Mouse (Mus musculus) hindbrain, embryonic 16.5 days (tissue): Measurements from ENCODE around the gene Wnt7b. TPM values are rescaled to one million over a fixed set of nuclear protein-coding genes. Genes with fewer than 3 reads are reported as not detected.

Experiments
- ATAC-seq: fragments of 200-750 bp; cut with Nextera tagmentation; 2 replicates; pipeline ENCODE4 v1.8.0; 2017; ENCODE audit warnings: moderate TSS enrichment, moderate library complexity
- H3K27ac ChIP-seq: fragments of 300-500 bp; sonication (generic); 2 replicates; pipeline ENCODE4 v1.5.1; 2014; ENCODE audit warnings: low read depth, mild to moderate bottlenecking, control low read depth, low read length, moderate library complexity
- H3K27me3 ChIP-seq: fragments of 300-500 bp; sonication (generic); replicated peaks from 2 replicates; pipeline ENCODE4 v1.6.1; 2014; ENCODE audit warnings: low read length; ENCODE audit not compliant: control insufficient read depth, insufficient read depth
- H3K36me3 ChIP-seq: fragments of 300-500 bp; sonication (generic); 2 replicates; pipeline ENCODE4 v1.6.1; 2014; ENCODE audit warnings: mild to moderate bottlenecking, low read length, moderate library complexity, mixed read lengths; ENCODE audit not compliant: control insufficient read depth, insufficient read depth
- H3K4me1 ChIP-seq: fragments of 300-500 bp; sonication (generic); 2 replicates; pipeline ENCODE4 v1.6.1; 2014; ENCODE audit warnings: low read depth, low read length; ENCODE audit not compliant: control insufficient read depth, insufficient read depth
- H3K4me2 ChIP-seq: fragments of 300-500 bp; sonication (generic); 2 replicates; pipeline ENCODE4 v1.6.1; 2014; ENCODE audit warnings: mild to moderate bottlenecking, low read length, control low read depth, moderate library complexity
- H3K4me3 ChIP-seq: fragments of 300-500 bp; sonication (generic); 2 replicates; pipeline ENCODE4 v1.5.1; 2014; ENCODE audit warnings: mild to moderate bottlenecking, low read length, control low read depth, moderate library complexity
- H3K9ac ChIP-seq: fragments of 300-500 bp; sonication (generic); 2 replicates; pipeline ENCODE4 v1.6.1; 2014; ENCODE audit warnings: low read depth, mild to moderate bottlenecking, control low read depth, low read length, moderate library complexity
- H3K9me3 ChIP-seq: fragments of 300-500 bp; sonication (generic); 2 replicates; pipeline ENCODE4 v1.6.1; 2014; ENCODE audit warnings: mild to moderate bottlenecking, low read length, moderate library complexity; ENCODE audit not compliant: control insufficient read depth
- WGBS: fragments of 180-500 bp; shearing (Covaris S2); extraction: QIAGEN DNeasy Blood & Tissue Kit; methylation state at CpG from one replicate; pipeline ENCODE4 v1.1.7; 2014; 5-methylcytosine and 5-hydroxymethylcytosine counted together
- polyA plus RNA-seq: library from polyadenylated mRNA; unstranded; fragments of >200 nt; fragmentation: Nextera tagmentation; extraction: Ambion mirVana; gene quantifications from 2 replicates; pipeline ENCODE4 v1.2.1, GENCODE M21; 2015

Gene Wnt7b
- polyA plus RNA-seq, 1 experiment from 2014 or later = 26.4 TPM

DNA sequence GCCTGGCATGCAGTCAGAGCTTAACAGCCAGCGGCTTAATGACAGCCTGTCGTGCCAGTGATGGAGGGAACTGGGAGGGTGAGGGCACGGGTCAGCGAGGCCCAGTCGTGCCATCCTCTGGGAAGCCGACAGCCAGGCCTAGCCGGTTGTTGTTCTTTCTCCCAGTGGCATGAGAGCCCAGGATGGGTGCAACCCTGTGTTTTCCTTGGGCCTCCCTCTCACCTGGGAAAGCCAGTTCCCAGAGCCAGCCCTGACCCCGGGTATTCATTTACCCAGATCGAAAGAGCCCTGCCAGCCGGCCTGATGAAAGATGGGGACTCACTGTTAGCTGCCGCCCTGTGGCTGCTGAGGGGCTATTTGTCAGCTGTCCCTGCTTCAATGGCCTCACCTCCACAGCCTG lies 44.1 kb downstream of the Wnt7b start:
- WGBS = 39% methylated on average over 11 of the region's 11 CpGs
- H3K4me1 ChIP-seq = no peaks in the 10 kb centered on the region; the same call in 1 of the 2 replicates
- H3K9me3 ChIP-seq = no peaks in the 10 kb centered on the region
- no peaks in the 10 kb centered on the region; the same call in 1 of the 2 replicates for H3K27me3 ChIP-seq
- no peak overlapping the region for H3K27ac ChIP-seq
- no peak for ATAC-seq
- H3K4me2 ChIP-seq = no peak overlapping the region
- no peaks in the 10 kb centered on the region; the same call in 1 of the 2 replicates for H3K36me3 ChIP-seq
- H3K4me3 ChIP-seq = no peak overlapping the region
- peak overlapping the region; percentile 13; the same call in 1 of the 2 replicates for H3K9ac ChIP-seq

DNA sequence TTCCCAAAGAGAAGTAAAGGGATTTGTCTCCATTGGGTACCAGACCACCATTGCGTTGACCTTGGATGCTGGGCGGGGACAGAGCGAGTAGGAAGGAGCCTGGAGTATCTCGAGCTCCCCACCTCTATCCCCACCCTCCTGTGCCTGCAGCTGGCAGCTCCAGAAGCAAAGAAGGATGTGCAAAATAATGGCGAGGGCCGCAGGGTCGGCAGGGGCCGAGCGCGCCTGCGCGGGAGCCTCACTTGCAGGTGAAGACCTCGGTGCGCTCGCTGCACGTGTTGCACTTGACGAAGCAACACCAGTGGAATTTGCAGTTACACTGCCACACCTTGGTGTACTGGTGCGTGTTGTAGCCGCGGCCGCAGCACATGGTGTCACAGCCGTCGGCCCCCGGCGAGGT lies 45.1 kb downstream of the Wnt7b start:
- no peaks in the 10 kb centered on the region for H3K9me3 ChIP-seq
- WGBS = 84% methylated on average over 25 of the region's 25 CpGs
- no peak overlapping the region for H3K27ac ChIP-seq
- no peaks in the 10 kb centered on the region; the same call in 1 of the 2 replicates for H3K36me3 ChIP-seq
- no peak overlapping the region for H3K9ac ChIP-seq
- no peaks in the 10 kb centered on the region; the same call in 1 of the 2 replicates for H3K4me1 ChIP-seq
- no peak overlapping the region for H3K4me2 ChIP-seq
- no peak overlapping the region for H3K4me3 ChIP-seq
- ATAC-seq = no peak
- H3K27me3 ChIP-seq = no peaks in the 10 kb centered on the region; the same call in 1 of the 2 replicates

DNA sequence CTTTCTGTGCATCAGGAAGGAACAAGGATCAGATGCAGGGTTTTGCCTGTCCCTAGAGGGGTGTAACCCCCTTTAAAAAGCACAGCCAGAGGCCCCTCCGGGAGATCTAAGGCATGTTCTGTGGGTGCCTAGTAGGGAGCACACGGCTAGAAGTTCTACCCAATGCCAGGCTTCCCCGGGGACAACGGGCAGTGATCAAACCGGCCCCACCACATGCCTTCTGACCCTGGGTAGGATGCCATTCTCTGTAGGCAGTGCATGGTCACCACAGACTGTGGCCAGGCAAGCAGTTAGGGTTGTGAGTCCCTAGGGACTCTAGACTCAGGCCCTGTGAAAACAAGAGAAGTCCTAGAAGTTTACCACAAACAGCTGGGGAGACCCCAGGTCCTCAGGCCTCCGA lies 47.6 kb downstream of the Wnt7b start:
- Histone ChIP-seq H3K9ac (no peak overlapping the region), H3K27me3 (no peaks in the 10 kb centered on the region; the same call in 1 of the 2 replicates), H3K4me1 (no peaks in the 10 kb centered on the region; the same call in 1 of the 2 replicates), H3K4me2 (no peak overlapping the region), H3K36me3 (no peaks in the 10 kb centered on the region; the same call in 1 of the 2 replicates), H3K9me3 (no peaks in the 10 kb centered on the region), H3K4me3 (no peak overlapping the region), H3K27ac (no peak overlapping the region)
- 85% methylated on average over 6 of the region's 6 CpGs for WGBS
- no peak for ATAC-seq

DNA sequence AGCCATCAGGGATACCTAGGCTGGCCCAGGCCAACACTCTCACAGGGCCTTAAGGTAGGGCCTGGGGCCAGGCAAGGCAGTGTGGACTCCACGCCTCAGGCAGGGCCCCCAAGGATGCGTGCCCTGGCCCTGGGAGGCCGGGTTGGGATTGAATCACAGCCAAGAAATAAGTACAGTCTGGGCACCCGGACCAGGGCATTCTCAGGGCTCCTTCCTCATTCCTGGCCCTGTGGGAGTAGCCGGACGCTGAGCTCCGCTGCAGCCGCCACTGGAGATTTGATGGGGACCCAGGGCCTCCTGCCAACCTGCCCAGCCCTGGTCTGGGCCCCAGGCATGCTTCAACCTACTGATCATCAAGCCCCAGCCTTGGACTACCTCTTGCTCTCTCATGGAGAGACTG lies 48.1 kb downstream of the Wnt7b start:
- H3K4me3 ChIP-seq = no peak overlapping the region
- H3K27ac ChIP-seq = no peak overlapping the region
- H3K4me2 ChIP-seq = no peak overlapping the region
- H3K27me3 ChIP-seq = no peaks in the 10 kb centered on the region; the same call in 1 of the 2 replicates
- no peaks in the 10 kb centered on the region for H3K9me3 ChIP-seq
- no peak for ATAC-seq
- no peak overlapping the region for H3K9ac ChIP-seq
- H3K4me1 ChIP-seq = no peaks in the 10 kb centered on the region
- 54% methylated on average over 7 of the region's 8 CpGs for WGBS
- no peaks in the 10 kb centered on the region; the same call in 1 of the 2 replicates for H3K36me3 ChIP-seq

DNA sequence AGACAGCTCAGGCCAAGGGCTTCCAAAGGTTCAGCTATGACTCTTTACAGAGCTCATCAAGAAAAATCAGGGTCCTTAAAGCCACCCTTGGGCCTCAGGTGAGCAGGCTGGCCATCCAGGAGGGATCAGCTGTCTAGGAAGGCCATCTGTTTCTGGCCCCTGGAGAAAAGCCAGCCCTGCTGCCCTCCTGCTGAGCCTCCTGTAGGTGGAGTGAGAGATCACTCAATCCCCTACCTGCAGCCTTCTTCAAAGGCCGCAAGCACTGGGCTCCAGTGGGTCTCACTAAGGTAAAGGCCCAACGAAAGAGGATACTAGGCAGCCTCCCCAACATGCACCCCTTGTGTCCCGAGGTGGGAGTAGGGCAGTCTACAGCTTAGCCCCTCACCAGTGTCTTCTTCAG lies 50.2 kb downstream of the Wnt7b start:
- Histone ChIP-seq H3K4me2 (no peak overlapping the region), H3K27ac (no peak overlapping the region), H3K36me3 (no peaks in the 10 kb centered on the region; the same call in 1 of the 2 replicates), H3K27me3 (no peaks in the 10 kb centered on the region; the same call in 1 of the 2 replicates), H3K9me3 (no peaks in the 10 kb centered on the region), H3K4me1 (no peaks in the 10 kb centered on the region), H3K9ac (no peak overlapping the region), H3K4me3 (no peak overlapping the region)
- 76% methylated on average over 3 of the region's 3 CpGs for WGBS
- no peak for ATAC-seq

DNA sequence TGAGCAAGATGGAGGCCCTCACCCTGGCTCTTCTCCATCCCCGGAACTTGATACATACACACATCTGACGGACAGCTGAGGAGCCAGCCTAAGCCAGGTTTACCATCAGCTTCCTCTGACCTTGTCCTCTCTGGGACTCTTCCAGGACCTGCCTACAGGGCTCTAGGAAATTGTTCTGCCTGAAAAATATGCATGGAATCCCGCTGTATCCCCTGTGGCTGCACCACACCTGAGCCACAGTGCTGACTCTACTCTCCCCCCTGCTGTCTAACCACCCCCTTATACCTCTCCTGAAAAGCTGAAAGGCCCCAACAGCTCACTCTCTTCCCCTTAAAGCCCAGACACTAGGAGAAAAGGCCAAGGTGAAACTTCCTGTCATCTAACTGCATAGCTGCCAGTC lies 52.4 kb downstream of the Wnt7b start:
- Histone ChIP-seq H3K27ac (no peak overlapping the region), H3K27me3 (no peaks in the 10 kb centered on the region), H3K9ac (no peak overlapping the region), H3K4me3 (no peak overlapping the region), H3K4me2 (no peak overlapping the region), H3K9me3 (no peaks in the 10 kb centered on the region), H3K4me1 (no peaks in the 10 kb centered on the region), H3K36me3 (no peaks in the 10 kb centered on the region)
- WGBS = 68% methylated on average over 3 of the region's 3 CpGs
- ATAC-seq = no peak

DNA sequence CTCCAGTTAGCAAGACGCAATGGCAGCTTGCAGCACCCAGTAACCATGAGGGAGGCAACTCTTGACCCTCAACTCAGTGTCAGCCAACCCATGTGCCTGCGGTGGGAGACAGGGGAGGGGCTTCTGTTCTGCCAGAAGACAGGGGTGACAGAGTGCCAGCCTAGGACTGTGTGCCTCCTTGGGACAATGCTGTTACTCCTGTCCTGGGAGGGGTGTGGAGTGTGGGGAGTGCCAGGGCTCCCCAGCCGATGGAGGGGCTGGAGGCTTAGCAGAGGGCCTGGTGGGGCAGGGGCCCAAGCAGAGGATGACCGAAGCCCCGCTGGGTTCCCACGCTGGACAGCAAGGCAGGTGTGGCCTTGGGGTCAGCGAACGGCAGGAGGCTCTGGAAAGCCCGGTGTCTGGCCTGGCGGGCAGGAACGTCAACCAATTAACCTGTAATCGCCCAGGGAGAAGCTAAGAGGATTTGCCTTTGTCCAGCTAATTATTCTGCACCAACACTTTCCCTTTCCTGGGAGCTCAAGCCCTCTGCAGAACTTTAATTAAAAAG lies 57.8 kb downstream of the Wnt7b start:
- 0 out of 2 replicates have a peak, but pooled peaks have one; percentile 50 for ATAC-seq
- 24% methylated on average over 12 of the region's 12 CpGs for WGBS

DNA sequence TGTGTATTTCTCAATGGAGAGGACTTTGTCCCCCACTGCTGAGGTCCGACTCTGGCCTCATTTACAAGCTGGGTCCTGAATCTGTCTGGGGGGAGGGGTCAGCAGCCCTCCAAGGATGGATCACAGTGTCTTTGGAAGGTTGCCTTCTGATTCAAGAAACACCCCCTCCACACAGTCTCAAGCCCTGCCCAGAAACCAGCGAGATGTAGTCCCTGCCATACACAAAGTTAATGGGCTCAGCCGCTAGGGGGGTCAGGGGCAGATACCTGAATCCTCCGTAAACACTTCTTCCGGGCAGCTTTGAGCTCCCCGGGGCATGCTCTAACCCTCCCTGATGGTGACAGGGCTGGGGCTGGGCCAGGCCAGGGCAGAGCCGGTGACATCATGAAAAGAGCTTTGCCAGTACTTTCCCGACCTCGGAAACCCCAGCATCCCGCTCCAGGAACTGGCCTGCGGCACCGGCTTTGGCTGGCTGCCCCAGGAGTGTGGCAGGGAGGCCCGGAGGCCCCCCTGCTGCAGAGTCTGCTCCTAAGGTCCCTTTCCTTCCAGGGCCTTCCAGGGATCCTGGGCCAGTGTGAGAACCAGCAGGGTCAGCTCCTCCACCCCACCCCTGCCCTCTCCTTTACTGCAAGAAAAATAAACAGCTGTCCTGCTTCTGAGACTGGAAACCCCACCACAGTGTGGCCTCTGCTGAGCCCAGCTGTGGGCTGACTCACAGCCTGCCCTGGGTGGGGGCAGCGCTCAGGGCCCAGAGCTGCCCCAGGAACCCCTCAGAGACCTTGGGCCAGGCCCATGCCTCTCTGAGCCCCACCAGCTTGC lies 58.9 kb downstream of the Wnt7b start:
- Histone ChIP-seq H3K36me3 (no peaks in the 10 kb centered on the region), H3K9ac (0 out of 2 replicates have a peak overlapping the region, but pooled peaks have one; percentile 13), H3K4me1 (peaks cover 7% of the 10 kb centered on the region; the same call in 1 of the 2 replicates), H3K27me3 (no peaks in the 10 kb centered on the region), H3K4me2 (peak overlapping the region; percentile 24; the same call in 1 of the 2 replicates), H3K4me3 (no peak overlapping the region), H3K9me3 (no peaks in the 10 kb centered on the region), H3K27ac (0 out of 2 replicates have a peak overlapping the region, but pooled peaks have one; percentile 23)
- ATAC-seq = peak; percentile 58
- WGBS = 16% methylated on average over 14 of the region's 14 CpGs

More for the DNA sequence above, 57.8 kb downstream of the Wnt7b start:
- no peaks in the 10 kb centered on the region for H3K9me3 ChIP-seq
- H3K4me1 ChIP-seq = peaks cover 7% of the 10 kb centered on the region; the same call in 1 of the 2 replicates
- H3K9ac ChIP-seq = no peak overlapping the region
- H3K27me3 ChIP-seq = no peaks in the 10 kb centered on the region
- no peak overlapping the region for H3K4me2 ChIP-seq
- no peak overlapping the region for H3K27ac ChIP-seq
- no peak overlapping the region for H3K4me3 ChIP-seq
- H3K36me3 ChIP-seq = no peaks in the 10 kb centered on the region

DNA sequence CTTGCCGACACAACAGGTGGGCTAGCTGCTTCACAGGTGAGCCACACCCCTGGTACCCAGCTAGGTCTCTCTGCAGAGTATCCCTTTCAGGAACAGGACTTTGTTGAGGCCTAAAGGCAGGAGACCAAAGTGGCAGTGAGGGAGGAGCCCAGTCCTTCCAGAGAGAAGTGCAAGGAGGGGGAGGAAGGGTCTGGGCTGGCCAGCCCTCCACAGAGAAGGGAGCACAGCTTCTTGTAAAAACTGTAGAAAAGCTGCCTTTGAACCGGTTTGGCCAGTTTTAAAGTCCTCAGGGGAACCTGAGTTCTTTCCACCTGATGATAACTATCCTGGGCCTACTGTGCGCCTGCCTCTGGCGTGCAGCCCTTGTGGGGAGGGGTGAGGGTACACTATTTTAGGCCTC lies 62.8 kb downstream of the Wnt7b start:
- 71% methylated on average over 4 of the region's 4 CpGs for WGBS
- Histone ChIP-seq H3K4me3 (no peak overlapping the region), H3K27me3 (no peaks in the 10 kb centered on the region), H3K4me2 (no peak overlapping the region), H3K27ac (no peak overlapping the region), H3K4me1 (peaks cover 7% of the 10 kb centered on the region; the same call in 1 of the 2 replicates), H3K9ac (no peak overlapping the region), H3K9me3 (no peaks in the 10 kb centered on the region), H3K36me3 (no peaks in the 10 kb centered on the region)
- no peak for ATAC-seq
